Mouse (Mus musculus) adrenal gland, adult 8-10 months (tissue): ENCODE results near the gene Gast. TPM values are rescaled to one million over a fixed set of nuclear protein-coding genes. Genes with fewer than 3 reads are reported as not detected.
A peak's percentile ranks its signal among the peaks of the same experiment; 100 is the strongest.

Experiments used
- DNase-seq: peaks from one replicate; pipeline ENCODE4 v3.0.0; 2022
- total RNA-seq, 4 experiments: library from RNA; stranded (reverse); gene quantifications; 2 replicates each; pipeline ENCODE4 v1.2.4; 2022

Gene Gast
- total RNA-seq, 4 experiments from 2014 or later: not detected

DNA sequence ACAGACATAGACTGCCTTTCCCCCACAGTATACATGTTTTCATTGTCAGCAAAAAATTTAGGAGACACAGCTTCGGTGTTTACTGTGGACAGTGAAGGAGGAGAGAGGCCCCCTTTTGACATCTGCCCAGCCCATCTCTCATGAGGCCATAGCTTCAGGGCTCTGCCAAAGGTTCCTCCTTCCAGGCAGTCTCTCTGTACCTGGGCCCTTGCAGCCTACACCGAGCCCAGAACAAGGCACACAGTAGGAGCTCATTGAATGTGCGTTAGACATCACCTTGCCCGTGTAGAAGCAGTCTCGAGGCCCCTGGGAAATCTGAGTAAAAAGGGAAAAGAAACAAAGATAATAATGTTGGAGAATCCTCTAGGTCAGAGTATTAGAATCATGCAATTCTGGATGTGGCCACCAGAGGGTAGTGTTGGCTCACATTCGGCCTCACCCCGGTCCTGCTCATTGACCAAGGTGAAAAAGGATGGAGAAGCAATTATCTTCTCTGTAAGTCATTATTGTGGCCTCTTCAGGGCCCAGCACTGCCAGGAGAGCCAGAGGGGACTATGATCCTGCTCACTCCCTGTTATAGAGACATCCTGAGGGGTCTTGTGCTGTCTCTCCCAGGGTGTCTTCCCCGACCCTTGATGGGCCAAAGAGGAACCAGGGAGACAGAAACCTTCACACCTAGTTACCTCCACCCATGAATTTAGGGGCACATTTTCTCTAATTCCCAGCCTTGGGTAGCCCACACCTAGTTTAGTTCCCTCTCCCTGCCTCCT, 28.2 kb downstream of the Gast start:
- DNase-seq: peak; percentile 43

DNA sequence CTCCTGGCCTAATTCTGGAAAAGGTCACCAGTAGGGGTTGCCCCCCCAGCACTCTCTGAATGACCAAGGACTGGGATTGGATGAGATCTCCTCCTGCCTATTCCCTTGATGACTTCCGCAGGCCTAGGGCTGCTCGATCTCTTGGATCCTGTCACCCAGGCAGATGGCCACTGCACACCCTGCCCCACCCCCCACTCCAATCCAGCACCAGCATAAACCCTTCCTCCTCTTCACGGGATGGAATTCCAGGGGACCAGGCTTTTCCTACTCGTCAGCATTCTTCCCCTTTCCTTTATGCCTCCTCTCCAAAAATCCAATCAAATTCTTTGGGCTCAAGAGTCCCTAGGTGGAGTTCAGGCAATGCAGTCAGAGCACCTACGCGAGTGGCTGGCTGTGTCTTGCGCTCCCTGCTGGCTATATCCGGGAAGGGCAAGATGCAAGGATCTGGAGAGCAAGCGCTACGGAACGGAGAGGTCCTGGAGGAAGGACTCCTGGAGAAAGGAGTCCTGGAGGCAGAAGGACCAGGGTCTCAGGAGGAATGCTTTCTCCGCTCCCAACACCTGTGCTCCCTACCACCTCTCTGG, 28.9 kb downstream of the Gast start:
- DNase-seq: no peak

DNA sequence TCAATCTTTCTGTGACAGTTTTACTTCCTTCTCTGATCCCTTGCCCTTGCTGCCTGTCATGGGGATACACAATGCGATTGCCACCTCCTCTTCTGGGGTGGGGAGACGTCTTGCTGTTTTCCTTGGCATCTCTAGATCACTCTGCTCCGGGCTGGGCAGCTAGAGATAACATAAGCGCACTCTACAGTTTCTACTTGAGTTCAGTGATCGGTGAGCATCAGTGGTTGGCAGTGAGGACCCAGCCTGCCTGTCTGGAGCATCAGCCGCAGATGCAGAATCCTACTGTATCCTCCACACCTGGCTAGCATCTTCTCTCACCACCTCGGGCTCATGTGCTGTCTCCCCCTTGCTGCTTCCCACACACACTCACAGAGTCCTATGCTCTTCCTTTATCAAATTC, 34.9 kb downstream of the Gast start:
- DNase-seq: no peak

DNA sequence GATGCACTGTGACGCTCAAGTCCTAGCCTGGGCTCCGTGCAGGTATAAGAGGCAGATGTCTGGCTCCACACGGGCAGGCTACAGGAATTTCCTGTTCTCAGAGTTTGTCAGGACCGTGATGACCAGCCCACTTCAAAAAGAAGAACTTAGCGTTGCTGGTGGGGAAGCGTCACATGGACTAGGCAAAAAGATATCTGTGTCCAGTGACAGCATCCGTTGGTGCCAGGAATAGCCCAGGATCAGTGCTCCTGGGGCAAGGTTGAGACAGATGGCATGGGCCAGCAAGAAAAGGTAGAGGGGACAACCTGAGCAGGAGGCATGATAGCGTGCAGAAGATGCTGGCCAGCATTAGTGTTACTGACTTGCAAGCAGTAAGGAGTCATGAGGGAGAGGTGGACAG, 35.6 kb downstream of the Gast start:
- DNase-seq: no peak

DNA sequence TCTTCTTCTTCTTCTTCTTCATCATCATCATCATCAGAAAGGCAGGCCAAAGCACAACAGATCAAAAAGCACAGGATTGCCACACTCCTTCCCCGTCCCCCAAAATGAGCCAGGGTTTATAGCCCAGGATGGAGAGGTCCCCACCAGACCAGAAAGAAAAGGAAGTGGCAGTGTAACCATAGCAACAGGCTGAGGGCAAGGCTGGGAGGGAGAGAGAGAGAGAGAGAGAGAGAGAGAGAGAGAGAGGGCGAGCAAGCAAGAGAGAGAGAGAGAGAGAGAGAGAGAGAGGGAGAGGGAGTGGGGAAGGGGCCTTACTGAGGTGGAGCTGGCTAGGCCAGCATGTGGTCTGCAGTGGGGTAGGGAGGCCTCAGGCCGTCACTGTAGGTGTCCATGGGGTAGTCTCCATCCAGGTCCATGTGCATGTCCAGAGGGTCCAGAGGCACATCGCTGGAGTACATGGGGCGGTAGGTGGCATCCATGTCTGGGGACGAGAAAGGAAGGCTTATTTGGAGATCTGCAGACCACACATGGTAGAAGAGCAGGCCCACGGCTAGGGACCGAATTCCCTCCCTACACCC, 37.9 kb downstream of the Gast start:
- DNase-seq: no peak

DNA sequence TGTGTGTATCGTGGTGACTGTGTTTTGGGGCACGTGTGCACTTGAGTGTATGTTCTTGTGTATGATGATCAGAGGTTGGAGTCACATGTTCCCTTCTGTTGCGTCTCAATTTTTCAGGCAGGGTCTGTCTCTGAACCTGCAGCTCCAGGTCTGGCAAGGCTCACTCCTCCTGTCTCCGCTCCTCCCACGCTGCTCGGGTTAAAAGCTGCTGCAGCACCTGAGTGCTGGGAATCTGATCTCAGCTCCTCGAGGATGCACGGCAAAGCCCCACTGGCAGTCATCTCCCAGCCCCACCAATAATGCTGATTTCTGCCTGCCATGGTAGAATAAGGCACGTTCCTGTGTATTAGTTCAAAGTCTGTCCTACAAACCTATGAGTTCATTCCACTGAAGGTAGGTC, 40.9 kb downstream of the Gast start:
- DNase-seq: no peak

DNA sequence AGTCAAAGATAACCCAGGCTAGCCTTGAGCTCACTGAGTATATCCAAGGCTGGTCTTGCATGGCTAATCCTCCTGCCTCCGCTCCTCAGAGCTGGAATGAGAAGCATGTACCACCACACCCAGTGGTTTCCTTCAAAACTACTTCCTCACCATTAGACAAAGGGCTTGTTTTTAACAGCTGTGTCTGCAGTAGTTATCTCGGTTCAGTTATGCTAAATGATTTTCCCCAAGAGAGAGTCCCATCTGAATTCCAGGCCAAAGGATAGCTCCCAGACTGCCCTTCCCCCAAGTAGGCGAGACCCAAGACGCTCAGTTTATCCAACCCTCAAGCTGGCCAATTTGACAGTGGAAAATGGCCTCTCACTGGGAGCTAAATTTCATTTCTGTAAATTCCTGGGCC, 41.8 kb downstream of the Gast start:
- no peak for DNase-seq

DNA sequence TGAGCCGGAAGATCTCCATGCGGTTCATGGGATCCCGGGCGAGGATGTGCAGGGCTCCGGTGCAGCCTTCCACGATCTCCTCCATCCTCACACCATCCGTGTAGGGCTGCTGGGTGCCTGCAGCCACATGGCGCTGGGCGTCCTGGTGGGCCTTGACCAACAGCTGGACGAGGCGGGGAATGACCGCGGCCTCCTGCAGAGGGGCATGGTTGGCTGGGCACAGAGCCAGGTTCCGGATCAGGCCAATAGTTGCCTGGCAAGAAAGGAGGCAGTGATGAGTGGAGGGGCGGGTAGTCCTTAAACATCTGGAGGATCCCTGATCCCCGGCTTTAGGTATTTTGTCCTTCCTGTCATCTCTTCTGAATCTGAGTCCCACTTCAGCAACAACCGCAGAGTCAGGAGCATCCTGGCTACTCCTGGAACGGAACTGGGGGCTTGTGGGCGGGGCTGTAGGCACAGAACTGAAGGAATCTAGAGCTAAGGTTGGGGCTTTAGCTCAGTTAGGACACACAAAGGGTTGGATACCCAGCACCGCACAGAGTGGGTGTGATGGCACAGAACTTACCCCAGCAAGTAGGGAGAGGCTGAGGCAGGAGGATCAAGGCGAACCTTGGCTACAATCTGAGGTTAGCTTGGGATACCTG, 42.7 kb downstream of the Gast start:
- no peak for DNase-seq

DNA sequence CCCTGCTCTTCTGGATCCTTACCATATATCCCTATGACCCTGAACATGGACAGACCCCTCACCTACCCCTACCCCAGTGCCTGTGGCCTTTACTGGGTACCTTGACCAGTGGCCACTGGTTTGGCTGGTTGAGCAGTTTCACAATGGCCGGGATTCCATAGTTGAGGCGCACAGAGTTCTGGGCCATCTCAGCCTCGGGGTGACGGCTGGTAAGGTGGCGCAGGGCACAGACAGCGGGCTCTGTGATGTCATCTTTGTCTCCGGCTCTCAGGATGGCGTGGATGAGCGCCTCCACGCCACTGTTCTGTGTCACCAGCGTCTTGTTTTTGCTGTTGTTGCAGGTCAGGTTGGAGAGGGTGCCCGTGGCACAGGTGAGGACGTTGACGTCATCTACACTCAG, 43.8 kb downstream of the Gast start:
- DNase-seq: no peak

DNA sequence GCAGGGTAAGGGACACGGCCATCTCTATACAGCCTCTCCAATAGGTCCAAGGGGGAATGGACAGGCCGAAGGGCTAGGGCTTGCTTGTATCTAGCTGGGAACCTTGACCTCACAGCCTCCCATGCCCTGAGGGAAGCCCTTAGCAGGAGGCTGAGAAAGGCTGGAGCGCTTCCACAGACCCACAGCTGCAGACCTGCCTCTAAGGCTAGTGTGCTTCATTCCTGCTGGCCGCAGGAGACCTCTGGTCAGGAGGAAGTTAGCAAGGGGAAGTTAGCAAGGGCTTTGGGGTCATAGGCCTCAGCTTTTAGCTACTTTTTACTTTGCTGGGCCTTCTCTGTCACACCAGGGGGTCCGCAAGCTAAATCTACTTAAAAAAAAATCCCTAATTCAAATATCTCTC, 44.2 kb downstream of the Gast start:
- DNase-seq: no peak

DNA sequence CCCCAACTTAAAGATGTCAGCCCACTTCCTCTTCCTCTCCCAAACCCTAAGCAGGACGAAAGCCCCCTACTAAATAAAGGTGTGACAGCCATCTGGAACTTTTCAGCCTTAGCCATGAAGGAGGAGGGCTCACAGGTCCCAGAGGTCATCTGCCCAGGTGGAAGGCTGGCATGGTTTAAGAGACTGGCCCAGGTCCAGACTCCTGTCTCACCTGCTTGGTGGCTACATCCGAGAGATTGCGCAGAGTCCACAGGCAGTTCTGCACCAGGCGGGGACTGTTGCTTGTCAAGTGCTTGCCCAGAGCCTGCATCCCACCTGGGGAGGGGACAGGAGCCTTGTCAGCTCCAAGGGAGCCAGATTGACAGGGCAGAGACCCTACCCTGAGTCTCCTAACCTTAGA, 45.1 kb downstream of the Gast start:
- no peak for DNase-seq

DNA sequence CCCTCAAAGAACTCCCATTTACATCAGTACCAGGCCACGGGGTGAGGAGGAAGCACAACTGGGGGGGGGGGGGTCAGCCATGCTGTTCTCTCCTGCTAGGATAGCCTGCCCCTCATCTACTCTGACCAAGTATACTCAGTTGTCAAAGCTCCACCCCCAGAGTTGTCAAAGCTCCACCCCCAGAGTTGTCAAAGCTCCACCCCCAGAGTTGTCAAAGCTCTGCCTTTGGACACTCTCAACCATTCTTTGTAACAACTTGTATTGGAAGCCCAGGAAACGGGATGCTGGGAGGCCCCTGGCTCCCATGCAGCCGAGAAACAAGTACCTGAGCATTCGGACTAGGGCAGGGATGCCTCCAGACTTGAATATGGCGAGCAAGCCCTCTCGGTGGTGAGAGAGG, 48.5 kb downstream of the Gast start:
- no peak for DNase-seq

DNA sequence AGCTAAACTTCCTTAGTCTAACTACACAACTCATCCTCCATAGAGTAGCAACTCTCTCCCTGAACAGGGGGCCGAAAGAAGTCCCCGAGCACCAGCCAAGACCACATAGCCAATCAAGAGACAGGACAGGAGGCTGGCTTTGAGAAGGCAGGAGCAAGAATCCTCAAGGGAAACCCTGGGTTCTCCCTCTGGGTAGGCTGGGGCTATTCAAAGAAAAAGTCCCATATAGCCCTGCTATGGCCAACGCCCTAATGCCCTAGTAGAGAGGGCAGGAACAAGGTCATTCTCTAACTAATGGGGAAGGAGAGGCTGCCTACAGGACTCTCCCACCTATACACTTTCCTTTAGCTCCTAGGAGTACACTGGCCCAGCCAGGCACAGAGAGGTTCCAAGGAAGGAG, 50.8 kb downstream of the Gast start:
- DNase-seq: no peak

DNA sequence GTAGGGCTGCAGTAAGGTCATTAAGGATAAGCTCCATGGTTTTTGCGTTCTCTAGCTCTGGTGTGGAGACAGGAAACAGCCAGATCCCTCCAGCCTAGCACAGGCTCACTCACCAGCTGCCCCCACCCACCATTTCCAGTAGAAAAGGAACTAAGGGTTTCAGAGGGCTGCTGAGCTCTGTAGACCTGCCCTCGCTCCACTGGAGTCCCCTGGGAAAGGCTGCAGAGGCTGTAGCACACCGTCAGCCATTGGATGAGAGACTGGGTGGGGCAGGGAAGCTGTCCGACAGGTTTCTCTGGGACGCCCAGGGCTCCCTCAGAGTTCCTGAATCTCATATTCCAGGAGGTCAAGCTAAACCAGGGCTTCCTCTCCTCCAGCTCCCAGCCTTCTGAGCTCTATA, 52.4 kb downstream of the Gast start:
- no peak for DNase-seq

Other genes starting within 250 kb of the Gast start
- gene Krt32, start 246.2 kb upstream of the Gast start, total RNA-seq: not detected
- gene Krt35, start 238.2 kb upstream of the Gast start, total RNA-seq: not detected
- under 1 TPM in 2 of 4 experiments, not detected in 2; 0.31 to 0.40 TPM for gene Krt36, start 228.8 kb upstream of the Gast start, total RNA-seq
- not detected for gene Krt13, start 212.8 kb upstream of the Gast start, total RNA-seq
- gene Krt15, start 198.5 kb upstream of the Gast start, total RNA-seq: not detected
- gene Krt19, start 185.7 kb upstream of the Gast start, total RNA-seq: 1 to 10 TPM; 1.3 to 4.2 (median 3.7) TPM
- gene Krt9, start 141.2 kb upstream of the Gast start, total RNA-seq: under 1 TPM in 1 of 4 experiments, not detected in 3; 0.11 TPM
- under 1 TPM in 2 of 4 experiments, not detected in 2; 0.22 to 0.27 TPM for gene Krt14, start 126.9 kb upstream of the Gast start, total RNA-seq
- not detected for gene Krt16, start 85.5 kb upstream of the Gast start, total RNA-seq
- not detected for gene Krt17, start 73.4 kb upstream of the Gast start, total RNA-seq
- not detected for gene Krt42, start 64.5 kb upstream of the Gast start, total RNA-seq
- gene Eif1, start 14.5 kb upstream of the Gast start, total RNA-seq: 1,000 to 10,000 TPM in 3 of 4 experiments, 100 to 1,000 TPM in 1; 987 to 1,365 (median 1,077) TPM
- 100 to 1,000 TPM in 2 of 4 experiments, 10 to 100 TPM in 2; 50.2 to 117 (median 83.7) TPM for gene Hap1, start 21.7 kb downstream of the Gast start, total RNA-seq
- gene Jup, start 63.4 kb downstream of the Gast start, total RNA-seq: 100 to 1,000 TPM in 1 of 4 experiments, 10 to 100 TPM in 3; 57.5 to 101 (median 82.0) TPM
- 10 to 100 TPM; 28.4 to 63.1 (median 42.6) TPM for gene P3h4, start 80.4 kb downstream of the Gast start, total RNA-seq
- gene Fkbp10, start 81.3 kb downstream of the Gast start, total RNA-seq: 10 to 100 TPM; 15.4 to 57.8 (median 31.3) TPM
- gene Nt5c3b, start 107.4 kb downstream of the Gast start, total RNA-seq: 10 to 100 TPM; 49.7 to 76.8 (median 68.5) TPM
- gene Klhl10, start 107.5 kb downstream of the Gast start, total RNA-seq: 1 to 10 TPM in 3 of 4 experiments, under 1 TPM in 1; 0.99 to 2.3 (median 1.5) TPM
- 10 to 100 TPM; 62.9 to 96.4 (median 75.3) TPM for gene Klhl11, start 138.3 kb downstream of the Gast start, total RNA-seq
- 1,000 to 10,000 TPM; 1,202 to 1,723 (median 1,362) TPM for gene Acly, start 193.6 kb downstream of the Gast start, total RNA-seq
- gene Ttc25, start 211.2 kb downstream of the Gast start, total RNA-seq: 1 to 10 TPM; 4.4 to 6.4 (median 5.4) TPM
- 10 to 100 TPM; 47.5 to 85.0 (median 71.9) TPM for gene Cnp, start 240.5 kb downstream of the Gast start, total RNA-seq